Mouse (Mus musculus): ENCODE data around the gene Rassf2. TPM values are rescaled to one million over a fixed set of nuclear protein-coding genes. Genes with fewer than 3 reads are reported as not detected.
A peak's percentile ranks its signal among the peaks of the same experiment; 100 is the strongest.

The Rassf2 gene
- polyA plus RNA-seq, 1 experiment from 2014 or later, result 26.2 TPM

DNA sequence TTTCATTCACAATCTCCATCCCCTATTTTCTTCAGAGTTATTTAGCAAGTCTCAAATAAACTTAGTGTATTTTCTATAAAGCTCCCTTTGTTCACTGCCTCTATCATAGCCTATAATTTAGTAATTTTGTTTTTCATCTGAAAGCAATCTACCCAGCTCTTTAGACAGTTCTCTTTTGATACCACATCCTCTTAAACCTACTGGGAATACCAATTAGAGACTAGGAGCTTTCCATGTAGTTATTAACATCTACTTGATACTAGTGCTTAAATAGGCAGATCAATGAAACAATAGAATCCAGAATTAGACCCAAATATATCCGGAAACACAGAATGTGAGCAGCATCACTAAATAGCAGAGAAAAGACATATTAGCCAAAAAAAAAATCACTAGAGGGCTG lies 14.0 kb downstream of the Rassf2 start:
- H3K9ac ChIP-seq (replicated peaks), result no peak overlapping the region
- 50% methylated on average over 1 of the region's 1 CpGs for WGBS
- no peaks in the 10 kb centered on the region for H3K4me1 ChIP-seq
- no peaks in the 10 kb centered on the region for H3K9me3 ChIP-seq
- H3K27me3 ChIP-seq, result no peaks in the 10 kb centered on the region
- peaks cover 8% of the 10 kb centered on the region; the same call in 1 of the 2 replicates for H3K36me3 ChIP-seq
- H3K4me3 ChIP-seq, result no peak overlapping the region
- ATAC-seq (replicated peaks), result 0 out of 2 replicates have a peak, but pooled peaks have one; percentile 43
- no peak overlapping the region for H3K27ac ChIP-seq (replicated peaks)
- no peak overlapping the region for H3K4me2 ChIP-seq (replicated peaks)

DNA sequence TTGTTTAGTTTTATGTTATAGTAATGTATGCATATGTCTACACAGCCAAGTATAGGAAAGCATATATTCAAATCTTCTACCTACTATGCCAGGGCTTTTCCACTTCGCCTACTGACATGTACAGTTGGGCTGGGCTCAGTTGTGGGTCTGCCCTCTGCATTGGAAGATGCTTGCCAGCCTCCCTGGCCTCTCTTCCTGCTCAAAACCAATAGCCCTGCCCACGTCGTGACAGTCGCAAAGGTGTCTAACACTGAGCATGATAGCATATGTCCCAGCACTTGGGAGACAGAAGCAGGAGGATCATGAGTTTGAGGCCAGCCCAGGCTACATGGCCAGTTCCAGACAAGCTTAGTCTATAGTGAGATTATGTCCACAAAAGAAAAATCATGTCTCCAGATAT lies 16.9 kb downstream of the Rassf2 start:
- no peak for ATAC-seq (replicated peaks)
- Histone ChIP-seq H3K27me3 (no peaks in the 10 kb centered on the region), H3K4me3 (no peak overlapping the region), H3K36me3 (peaks cover 34% of the 10 kb centered on the region), H3K27ac (replicated peaks) (no peak overlapping the region), H3K4me1 (no peaks in the 10 kb centered on the region), H3K9me3 (no peaks in the 10 kb centered on the region), H3K9ac (replicated peaks) (no peak overlapping the region), H3K4me2 (replicated peaks) (no peak overlapping the region)
- 94% methylated on average over 4 of the region's 4 CpGs for WGBS

DNA sequence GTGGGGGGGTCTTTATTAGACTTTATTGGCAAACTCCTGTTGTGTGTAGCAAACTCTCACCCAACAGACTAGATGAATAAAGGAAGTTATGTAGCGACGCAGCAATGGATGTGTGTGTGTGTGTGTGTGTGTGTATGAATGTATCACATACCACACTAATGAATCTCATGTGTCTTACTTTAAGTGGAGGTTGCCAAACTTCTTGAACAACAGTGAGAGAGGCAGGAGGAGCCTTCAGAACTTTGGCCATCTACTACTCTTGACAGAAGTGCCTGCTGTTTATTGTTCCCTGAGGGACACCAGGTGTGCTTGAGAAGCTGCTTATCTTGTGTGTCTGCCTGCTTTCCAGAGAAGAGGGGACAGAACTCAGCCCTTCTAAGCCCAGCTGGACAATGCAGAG lies 19.3 kb downstream of the Rassf2 start:
- no peak for ATAC-seq (replicated peaks)
- H3K9me3 ChIP-seq, result no peaks in the 10 kb centered on the region
- 85% methylated on average over 2 of the region's 2 CpGs for WGBS
- H3K27ac ChIP-seq (replicated peaks), result no peak overlapping the region
- H3K4me1 ChIP-seq, result no peaks in the 10 kb centered on the region
- H3K4me2 ChIP-seq (replicated peaks), result no peak overlapping the region
- H3K36me3 ChIP-seq, result peaks cover 37% of the 10 kb centered on the region
- H3K4me3 ChIP-seq, result no peak overlapping the region
- H3K9ac ChIP-seq (replicated peaks), result no peak overlapping the region
- no peaks in the 10 kb centered on the region for H3K27me3 ChIP-seq

DNA sequence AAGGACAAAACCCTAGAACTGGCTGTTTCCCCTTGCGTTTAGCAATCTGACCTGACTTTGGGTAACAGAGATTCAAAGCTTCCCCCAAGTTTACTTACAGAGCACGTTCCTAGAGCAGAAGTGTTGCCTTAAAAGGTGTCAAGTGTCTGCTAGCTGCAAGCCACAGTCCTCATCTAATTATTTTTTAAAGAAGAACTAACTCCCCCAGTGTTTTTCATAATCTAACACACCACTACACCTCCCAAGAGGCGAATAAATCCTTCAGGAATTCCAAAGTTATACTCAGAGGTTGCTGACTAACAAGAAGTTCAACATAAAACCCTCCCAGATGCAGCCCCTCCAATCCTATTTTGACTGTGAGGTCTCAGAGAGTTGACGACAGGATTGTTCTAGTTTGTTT lies 21.9 kb downstream of the Rassf2 start:
- no peaks in the 10 kb centered on the region for H3K9me3 ChIP-seq
- no peaks in the 10 kb centered on the region for H3K27me3 ChIP-seq
- H3K4me3 ChIP-seq, result no peak overlapping the region
- no peak overlapping the region for H3K9ac ChIP-seq (replicated peaks)
- no peak overlapping the region for H3K27ac ChIP-seq (replicated peaks)
- no peak for ATAC-seq (replicated peaks)
- WGBS, result 70% methylated on average over 4 of the region's 4 CpGs
- no peaks in the 10 kb centered on the region for H3K4me1 ChIP-seq
- peaks cover 51% of the 10 kb centered on the region for H3K36me3 ChIP-seq
- H3K4me2 ChIP-seq (replicated peaks), result no peak overlapping the region

DNA sequence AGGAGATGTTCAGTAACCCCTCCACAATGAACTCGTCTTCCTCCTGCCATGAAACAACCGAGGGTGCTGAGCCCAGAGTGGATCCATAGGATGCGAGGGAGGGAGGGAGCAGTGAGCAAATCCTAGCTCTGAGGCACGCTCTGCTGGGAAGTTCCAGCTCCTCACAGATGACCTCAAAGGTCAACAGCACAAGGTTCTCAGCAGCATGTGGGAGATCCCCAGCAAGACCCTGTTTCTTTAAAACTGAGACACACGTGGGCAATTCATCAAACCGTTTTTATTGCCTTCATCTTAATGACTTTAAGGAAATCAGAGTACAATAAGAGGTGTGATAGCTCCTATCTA lies 22.6 kb downstream of the Rassf2 start:
- Histone ChIP-seq H3K27ac (replicated peaks) (no peak overlapping the region), H3K4me2 (replicated peaks) (no peak overlapping the region), H3K9me3 (no peaks in the 10 kb centered on the region), H3K4me1 (no peaks in the 10 kb centered on the region), H3K36me3 (peaks cover 56% of the 10 kb centered on the region), H3K4me3 (no peak overlapping the region), H3K9ac (replicated peaks) (no peak overlapping the region), H3K27me3 (no peaks in the 10 kb centered on the region)
- 65% methylated on average over 6 of the region's 6 CpGs for WGBS
- no peak for ATAC-seq (replicated peaks)

DNA sequence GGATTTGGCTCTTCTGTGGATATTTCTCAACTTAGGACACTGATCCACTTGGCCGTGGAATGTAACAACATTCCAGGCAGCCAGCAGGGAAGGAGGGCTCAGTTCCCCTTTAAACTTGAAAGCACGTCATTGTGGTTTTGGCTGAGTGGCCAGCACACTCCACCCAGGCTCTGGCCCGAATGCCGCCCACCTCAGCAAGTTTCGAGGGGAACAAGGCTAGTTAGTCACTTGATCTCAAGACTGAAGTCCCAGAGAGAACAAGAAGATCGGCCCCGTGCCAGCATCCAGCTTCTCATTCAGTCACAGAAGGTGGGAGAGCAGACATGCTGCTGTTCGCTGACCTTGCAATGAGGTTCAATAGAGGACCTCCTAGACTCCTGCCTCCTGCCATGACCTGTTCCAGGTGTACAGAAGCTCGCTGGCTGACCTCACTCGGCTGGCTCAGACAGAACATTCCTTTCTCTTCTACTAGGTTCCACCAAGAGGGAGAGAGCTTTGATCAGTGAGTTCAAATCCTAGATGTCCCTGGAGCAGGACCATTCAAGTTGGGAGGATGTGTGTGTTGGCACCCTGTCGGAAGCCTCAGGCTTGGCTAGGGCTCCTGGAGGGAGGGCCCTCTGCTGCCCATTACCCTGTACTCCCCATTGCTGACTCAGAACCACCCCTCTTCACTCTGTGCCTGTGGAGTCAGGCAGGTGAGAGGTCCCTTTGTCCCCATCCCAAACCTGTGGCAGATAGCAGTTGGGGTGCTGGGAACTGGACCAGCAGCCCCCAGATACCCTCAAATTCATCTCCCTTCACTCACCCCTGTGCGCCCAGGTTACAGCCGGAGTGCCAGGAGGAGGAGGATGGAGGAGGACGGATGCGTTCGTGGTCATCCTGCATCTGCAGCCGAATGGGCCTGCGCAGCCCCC lies 23.2 kb downstream of the Rassf2 start:
- Histone ChIP-seq H3K27ac (replicated peaks) (no peak overlapping the region), H3K9me3 (no peaks in the 10 kb centered on the region), H3K4me1 (no peaks in the 10 kb centered on the region), H3K4me2 (replicated peaks) (no peak overlapping the region), H3K4me3 (no peak overlapping the region), H3K9ac (replicated peaks) (no peak overlapping the region), H3K36me3 (peaks cover 60% of the 10 kb centered on the region), H3K27me3 (no peaks in the 10 kb centered on the region)
- ATAC-seq (replicated peaks), result no peak
- WGBS, result 88% methylated on average over 18 of the region's 18 CpGs

DNA sequence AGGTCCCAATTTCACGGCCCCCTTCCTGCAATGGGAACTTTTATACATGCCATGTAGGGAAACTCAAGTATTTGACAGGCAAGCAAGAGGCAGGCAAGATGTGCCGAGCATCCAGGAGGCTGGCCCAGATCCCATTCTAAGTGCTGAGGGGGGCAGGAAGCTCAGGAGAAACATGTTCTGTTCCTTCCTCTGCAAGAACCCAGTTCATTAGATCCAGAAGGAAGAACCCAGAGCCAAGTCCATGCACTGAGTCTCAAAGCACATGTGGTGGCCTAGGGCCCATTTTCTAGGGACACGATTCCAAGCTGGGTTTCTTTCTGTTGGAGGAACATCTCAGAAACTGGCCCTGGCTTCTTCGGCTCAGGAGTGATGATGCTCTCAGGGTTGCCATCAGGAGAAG lies 24.6 kb downstream of the Rassf2 start:
- WGBS, result 93% methylated on average over 4 of the region's 4 CpGs
- no peak overlapping the region for H3K4me3 ChIP-seq
- no peak overlapping the region for H3K27ac ChIP-seq (replicated peaks)
- H3K4me2 ChIP-seq (replicated peaks), result no peak overlapping the region
- no peaks in the 10 kb centered on the region for H3K4me1 ChIP-seq
- no peak for ATAC-seq (replicated peaks)
- H3K36me3 ChIP-seq, result peaks cover 56% of the 10 kb centered on the region
- no peaks in the 10 kb centered on the region for H3K9me3 ChIP-seq
- H3K27me3 ChIP-seq, result no peaks in the 10 kb centered on the region
- no peak overlapping the region for H3K9ac ChIP-seq (replicated peaks)

DNA sequence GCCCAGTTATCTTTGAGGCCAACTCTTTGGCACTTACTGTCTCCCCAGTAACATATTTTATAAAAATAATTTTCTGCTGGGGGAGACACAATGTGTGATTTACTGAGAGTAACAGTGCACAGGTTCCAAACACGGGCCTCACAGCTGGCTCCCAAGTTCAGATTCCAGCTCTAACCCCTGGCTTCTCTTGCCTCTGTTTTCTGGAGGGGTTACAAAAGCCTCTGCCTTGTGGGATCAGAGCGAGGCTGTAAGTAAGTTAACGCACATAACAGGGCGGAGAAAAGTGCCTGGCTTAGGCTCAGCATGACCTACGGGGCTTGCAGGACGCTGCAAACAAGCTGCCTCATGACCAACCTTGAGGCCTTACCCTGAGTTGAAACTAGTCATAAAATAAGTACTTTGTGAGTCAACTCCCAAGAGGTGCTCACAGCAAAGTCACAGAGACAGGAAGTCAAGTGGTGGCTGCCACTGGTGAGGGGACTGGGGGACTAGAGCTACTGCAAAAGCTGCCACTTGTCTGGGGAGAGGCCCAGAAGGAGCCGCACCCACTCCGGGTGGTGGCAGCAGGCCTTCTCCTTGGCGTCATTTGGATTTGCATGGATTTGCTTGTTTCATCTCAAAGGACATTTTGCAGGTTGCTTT lies 25.4 kb downstream of the Rassf2 start:
- Histone ChIP-seq H3K27me3 (no peaks in the 10 kb centered on the region), H3K4me3 (no peak overlapping the region), H3K4me2 (replicated peaks) (no peak overlapping the region), H3K4me1 (no peaks in the 10 kb centered on the region), H3K36me3 (peaks cover 52% of the 10 kb centered on the region), H3K9me3 (no peaks in the 10 kb centered on the region), H3K9ac (replicated peaks) (no peak overlapping the region), H3K27ac (replicated peaks) (no peak overlapping the region)
- 84% methylated on average over 9 of the region's 9 CpGs for WGBS
- ATAC-seq (replicated peaks), result no peak

DNA sequence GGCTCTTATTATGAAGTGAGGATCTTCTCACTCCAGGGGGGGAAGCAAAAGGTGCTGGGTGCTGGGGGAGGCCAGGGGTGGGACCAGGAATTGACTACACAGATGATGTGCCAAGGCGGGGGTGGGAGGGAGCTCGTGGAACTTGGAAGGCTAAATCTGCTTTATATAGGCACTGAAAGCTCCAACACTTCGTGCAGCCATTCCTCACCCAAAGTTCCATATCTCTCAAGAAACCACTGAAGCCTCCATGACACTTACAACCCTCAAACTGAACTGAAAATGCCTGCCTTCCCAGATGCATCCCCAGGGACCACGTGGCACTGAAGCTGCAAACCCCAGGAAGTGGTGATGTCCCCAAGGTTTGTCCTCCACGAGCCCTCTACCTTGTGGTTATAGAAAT lies 26.1 kb downstream of the Rassf2 start:
- H3K9ac ChIP-seq (replicated peaks), result no peak overlapping the region
- H3K4me2 ChIP-seq (replicated peaks), result no peak overlapping the region
- no peaks in the 10 kb centered on the region for H3K4me1 ChIP-seq
- no peaks in the 10 kb centered on the region for H3K27me3 ChIP-seq
- 79% methylated on average over 5 of the region's 5 CpGs for WGBS
- H3K27ac ChIP-seq (replicated peaks), result no peak overlapping the region
- ATAC-seq (replicated peaks), result no peak
- no peaks in the 10 kb centered on the region for H3K9me3 ChIP-seq
- peaks cover 50% of the 10 kb centered on the region for H3K36me3 ChIP-seq
- no peak overlapping the region for H3K4me3 ChIP-seq

DNA sequence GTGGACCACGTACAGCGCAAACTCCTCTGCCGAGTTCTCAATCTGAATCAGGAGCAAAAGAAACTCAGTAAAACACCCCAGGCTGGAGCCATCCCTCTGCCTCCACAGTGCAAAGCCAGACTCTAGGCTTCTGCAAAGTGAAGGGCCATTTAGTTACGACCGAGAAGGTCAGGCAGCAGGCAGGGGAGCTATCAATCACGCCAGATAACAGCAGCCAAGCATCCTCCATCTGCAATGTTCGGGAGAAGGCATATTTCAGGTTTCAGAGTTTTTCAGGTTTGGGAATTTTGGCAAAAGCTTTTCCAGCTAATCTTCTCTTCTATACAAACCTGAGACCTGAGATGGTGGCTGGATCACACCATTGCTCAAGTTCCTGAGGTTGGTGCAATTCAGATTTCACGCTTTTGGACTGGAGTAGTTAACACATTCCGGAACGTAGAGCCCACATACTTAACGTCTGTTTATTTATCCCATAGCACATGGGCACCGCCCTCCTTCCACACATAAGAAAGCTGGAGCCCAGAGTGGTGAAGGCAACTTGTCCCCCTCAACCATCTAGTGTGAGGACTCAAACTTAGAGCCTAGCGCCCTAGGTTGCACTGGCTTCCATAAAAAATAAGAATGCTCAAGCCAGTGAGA lies 28.2 kb downstream of the Rassf2 start:
- no peak overlapping the region for H3K4me2 ChIP-seq (replicated peaks)
- no peak overlapping the region for H3K4me3 ChIP-seq
- no peaks in the 10 kb centered on the region for H3K27me3 ChIP-seq
- no peaks in the 10 kb centered on the region for H3K9me3 ChIP-seq
- peaks cover 47% of the 10 kb centered on the region for H3K36me3 ChIP-seq
- no peak overlapping the region for H3K27ac ChIP-seq (replicated peaks)
- no peak for ATAC-seq (replicated peaks)
- WGBS, result 89% methylated on average over 13 of the region's 13 CpGs
- H3K9ac ChIP-seq (replicated peaks), result no peak overlapping the region
- H3K4me1 ChIP-seq, result no peaks in the 10 kb centered on the region

DNA sequence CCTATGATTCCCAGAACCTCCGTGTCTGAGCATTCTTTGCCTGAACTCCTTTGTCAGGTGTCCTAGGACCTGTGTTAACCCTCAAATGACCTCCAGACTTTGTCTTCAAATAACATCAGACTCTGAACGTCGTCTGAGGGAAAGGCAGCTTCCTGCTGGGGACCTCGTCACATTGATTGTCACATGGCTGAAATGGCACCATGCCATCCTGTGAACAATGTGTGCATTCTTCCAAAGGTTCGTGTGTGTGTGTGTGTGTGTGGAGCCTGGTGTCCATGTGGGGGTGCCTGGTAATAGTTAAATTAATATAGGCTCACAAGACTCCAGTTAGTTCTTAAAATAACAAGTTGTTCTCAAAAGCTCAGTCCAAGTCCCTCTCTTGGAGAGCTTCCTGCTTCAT lies 32.7 kb downstream of the Rassf2 start:
- Histone ChIP-seq H3K27ac (replicated peaks) (no peak overlapping the region), H3K36me3 (peaks cover 47% of the 10 kb centered on the region; the same call in 1 of the 2 replicates)
- 19% methylated on average over 5 of the region's 5 CpGs for WGBS

DNA sequence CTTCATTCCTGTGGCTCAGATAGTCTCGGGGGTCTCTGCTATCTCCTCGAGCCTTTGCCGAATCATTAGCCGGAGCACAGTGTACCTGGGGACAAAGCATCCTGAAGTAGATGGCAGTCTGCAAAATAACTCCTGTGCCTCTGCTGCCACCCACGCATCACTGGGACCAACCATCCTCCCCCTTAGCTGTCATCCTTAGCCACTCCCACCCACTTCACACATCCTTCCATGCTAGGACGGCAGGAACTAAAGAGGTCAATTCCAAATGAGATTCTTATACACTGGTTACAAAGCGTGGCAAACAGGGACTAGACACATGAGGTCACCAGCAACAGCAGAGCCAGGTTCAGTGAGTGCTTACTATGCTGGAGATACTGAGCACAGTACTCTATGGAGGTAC lies 33.7 kb downstream of the Rassf2 start:
- Histone ChIP-seq H3K9me3 (no peaks in the 10 kb centered on the region), H3K4me1 (peaks cover 8% of the 10 kb centered on the region; the same call in 1 of the 2 replicates), H3K36me3 (peaks cover 38% of the 10 kb centered on the region; the same call in 1 of the 2 replicates), H3K9ac (replicated peaks) (no peak overlapping the region), H3K4me3 (no peak overlapping the region), H3K27me3 (no peaks in the 10 kb centered on the region), H3K4me2 (replicated peaks) (no peak overlapping the region), H3K27ac (replicated peaks) (no peak overlapping the region)
- ATAC-seq (replicated peaks), result no peak
- 84% methylated on average over 7 of the region's 7 CpGs for WGBS

More for the DNA sequence above, 32.7 kb downstream of the Rassf2 start:
- no peak overlapping the region for H3K4me2 ChIP-seq (replicated peaks)
- H3K9me3 ChIP-seq, result no peaks in the 10 kb centered on the region
- no peaks in the 10 kb centered on the region for H3K27me3 ChIP-seq
- peaks cover 8% of the 10 kb centered on the region; the same call in 1 of the 2 replicates for H3K4me1 ChIP-seq
- ATAC-seq (replicated peaks), result no peak
- no peak overlapping the region for H3K4me3 ChIP-seq
- H3K9ac ChIP-seq (replicated peaks), result no peak overlapping the region
